Mouse (Mus musculus): ENCODE measurements around the gene Chchd6.

Chchd6 gene

DNA sequence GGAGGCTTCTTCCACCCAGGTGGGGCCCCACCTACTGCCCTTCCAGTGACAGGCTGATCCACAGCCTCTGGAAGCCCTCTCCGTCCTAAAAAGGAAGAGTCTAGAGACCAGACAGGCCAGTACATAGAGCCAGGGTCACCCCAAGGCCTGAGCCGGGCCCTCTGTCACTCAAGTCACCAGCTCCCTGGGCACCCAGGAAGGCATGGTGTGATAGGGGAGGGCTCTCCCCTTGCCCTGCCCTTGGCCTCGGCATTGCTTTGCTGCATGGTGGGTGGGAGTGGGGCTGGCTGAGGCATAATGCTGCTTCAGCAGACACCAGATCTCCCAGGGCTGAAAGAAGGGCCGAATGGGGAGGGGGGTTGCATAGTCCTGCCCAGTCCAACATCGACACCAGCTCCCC, 241.4 kb downstream of the Chchd6 start:
- DNase-seq, result no peak

DNA sequence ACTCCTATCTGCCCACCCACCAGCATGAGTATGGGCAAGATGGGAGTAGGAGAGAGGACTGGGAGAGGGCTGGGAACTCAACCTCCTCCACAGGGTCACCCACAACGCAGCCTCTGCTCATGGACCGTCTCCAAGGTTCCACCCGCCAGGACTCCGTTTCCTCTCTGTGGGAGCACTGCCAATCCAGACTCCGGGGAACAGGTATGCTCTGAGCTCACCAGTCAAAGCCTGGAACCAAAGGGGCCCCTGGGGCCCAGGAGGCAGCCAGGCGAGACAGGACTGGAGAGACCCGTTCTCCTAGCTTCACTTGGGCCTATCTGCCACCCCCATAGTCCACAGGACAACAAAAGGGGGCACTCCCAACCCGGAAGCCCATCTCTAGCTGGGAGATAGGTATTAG, 242.4 kb downstream of the Chchd6 start:
- peak; percentile 67 for DNase-seq

DNA sequence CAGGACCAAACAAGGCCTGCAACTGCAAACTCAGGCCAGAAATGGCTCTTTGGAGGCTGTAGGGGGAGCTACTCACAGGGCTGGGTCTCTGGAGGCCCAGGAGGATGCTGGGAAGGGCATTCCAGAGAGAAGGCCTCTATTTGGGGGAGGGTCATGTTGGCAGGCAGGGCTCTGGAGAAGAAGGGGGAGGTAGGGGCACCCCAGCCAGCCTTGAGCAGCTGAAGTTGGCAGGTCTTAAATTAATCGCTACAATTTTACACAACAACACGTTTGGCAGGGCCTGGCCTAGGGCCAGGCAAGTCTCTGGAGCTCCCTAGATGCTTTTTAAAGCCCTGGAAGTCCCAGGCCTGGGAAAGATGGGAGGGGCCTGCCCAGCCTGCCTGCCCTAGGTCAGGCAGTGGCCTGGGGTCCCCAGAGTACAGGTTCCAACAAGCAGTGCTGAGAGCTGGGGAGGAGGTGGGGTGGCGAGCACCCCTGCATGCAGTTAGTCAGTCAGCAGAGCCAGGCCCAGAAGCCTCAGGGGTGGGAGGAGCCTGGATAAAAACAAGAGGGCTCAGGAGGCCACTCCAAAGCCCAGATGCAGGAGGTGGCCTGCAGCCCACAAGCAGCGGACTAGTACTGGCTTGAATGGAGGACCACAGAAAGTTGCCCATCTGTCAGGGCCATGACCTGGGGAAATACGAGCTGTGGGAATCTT, 243.9 kb downstream of the Chchd6 start:
- peak; percentile 70 for DNase-seq

DNA sequence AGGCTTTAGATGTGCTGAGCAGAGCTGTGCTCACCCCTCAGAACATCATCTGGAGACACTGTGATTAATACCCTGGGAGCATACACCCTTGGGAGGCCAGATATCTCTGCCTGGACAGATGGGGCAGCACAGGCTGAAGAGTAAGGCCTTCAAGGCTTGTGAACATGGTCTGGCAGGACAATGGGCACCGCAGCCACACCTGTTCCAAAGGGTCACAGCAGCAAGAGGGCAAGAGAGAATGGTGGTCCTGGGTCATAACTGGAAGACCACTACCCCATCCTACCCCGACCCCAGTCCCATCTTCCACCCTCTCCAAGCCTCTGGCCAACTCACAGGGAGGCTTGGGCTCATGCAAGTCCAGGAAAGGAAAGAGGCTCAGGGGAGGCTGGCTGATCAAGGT, 244.9 kb downstream of the Chchd6 start:
- no peak for DNase-seq

DNA sequence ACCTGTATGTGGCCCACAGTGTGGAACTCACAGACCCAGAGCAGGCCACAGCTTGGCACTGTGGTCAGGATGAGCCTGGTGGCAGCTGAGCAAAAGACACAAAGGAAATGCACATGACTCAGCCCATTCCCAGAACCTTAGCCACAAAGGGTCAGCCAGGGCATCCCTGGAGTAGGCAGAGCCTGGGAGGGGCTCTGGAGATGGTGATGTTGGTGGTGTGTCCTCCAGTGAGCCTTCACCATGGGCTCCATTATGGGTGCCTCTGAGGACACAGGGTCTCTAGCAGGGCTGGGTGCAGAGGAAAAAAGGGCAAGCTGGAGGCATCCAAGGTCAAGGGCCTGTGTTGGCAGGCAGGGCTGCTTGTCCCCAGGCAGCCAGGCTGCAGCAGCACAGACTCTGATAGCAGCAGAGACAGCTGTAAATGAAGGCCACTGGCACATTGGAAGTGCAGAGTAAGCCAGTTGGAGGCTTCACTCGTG, 245.4 kb downstream of the Chchd6 start:
- no peak for DNase-seq

DNA sequence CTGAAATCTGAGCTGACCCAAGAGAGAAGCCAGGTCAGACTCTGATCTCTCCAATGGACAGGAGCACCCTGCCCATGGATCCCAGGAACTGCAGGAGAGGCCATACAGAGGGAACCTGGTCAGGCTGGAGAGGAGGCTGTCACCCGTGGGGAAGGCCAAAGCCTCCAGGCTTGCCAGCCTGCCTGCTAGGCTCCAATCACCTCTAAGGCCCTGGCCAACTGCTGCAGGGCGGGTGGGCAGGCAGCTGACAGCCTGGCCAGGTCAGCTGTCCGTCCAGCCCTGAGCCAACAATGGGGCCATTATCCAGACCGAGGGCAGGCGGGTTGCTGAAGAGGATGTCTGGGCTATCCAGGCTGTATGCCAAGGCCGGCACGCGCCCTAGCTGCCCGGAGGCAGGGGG, 247.1 kb downstream of the Chchd6 start:
- no peak for DNase-seq

DNA sequence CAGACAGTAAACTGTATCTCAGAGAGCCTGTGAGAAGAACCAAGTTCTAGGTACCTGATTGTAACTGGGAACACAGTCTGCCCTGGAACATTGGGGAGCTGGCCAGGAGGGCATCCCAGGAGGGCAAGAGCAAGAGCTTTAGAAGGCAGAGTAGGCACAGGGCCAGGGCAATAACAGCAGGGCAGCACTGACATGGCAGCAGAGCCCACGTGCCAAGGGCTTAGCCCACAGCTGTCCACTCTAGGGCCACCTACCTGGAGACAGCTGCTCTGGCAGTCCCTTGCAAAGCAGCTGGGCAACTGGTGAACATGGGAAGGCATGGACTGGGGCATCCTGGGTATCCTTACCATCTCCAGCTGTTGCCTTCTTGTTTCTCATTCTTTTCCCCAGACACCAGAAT, 247.7 kb downstream of the Chchd6 start:
- no peak for DNase-seq

DNA sequence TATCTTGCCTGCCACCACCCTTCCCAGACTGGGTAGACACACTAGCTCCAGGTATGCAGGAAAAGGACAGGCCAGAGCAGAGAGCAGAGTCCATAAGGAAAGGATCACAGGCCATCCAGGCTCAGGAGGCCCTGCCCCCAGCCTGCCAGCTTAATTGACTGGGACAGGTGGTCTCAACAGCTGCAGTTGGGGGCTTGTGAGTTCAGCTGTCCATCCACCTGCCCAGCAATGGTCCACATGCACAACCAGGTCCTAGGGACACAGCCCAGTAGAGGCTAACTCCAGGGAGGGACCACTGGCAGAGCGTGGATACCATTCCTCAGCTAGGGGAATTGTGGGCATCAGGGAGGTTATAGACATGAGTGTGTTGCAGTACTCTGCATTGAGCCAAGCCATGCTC, 249.6 kb downstream of the Chchd6 start:
- DNase-seq, result no peak

DNA sequence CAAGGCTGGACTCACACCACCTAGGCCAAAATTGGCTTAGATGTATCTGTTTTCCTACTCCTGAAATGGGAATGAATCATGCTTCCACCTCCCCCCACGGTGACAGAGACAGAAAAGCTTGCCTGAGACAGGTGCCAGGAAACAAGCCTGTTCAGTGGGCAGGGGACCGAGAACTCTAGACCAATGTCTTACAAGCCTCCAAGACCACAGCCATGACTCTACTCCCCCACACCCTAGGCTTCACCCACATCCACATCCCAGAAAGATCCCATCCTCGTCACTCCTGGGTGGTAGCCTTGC, 250.0 kb downstream of the Chchd6 start:
- DNase-seq, result no peak

DNA sequence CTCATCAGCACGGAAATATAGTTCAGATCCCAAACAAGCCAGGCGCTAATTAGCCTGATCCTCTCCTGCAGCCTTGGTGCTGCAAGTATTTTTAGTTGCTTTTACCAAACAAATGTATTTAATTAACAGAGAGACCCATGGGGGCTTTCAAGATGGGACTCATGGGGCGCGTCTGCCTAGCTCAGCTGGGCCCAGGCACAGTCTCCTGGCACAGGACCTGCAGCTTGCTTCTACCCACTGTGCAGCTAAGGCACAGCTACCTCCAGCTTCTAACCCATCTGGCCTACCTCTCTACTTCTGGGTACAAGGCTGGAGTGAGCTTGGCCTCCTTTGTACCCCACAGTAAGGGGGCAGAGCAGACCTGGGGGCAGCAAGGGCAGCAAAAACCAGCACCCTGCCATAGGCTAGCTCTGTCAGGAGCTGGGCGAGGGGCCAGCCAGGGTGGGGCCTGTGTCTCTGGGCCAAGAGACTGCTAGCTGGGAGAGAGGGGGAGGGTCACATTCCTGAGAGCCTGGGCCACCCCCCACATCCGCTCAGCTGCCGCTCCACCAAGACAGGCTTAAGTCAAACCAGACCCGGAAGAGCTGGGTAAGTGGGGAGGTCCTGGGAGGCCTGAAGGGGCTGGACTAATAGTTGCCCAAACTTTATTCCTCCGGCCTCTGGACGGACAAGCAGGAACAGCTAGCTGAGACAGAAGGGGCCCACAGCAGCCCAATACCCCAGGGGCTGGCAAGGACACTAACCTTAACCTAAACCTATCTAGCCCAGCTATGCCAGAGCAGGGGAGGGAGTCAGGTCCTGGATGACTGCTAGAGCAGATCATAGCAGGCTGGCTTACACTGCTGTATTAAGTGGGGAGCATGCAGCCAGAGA, 250.6 kb downstream of the Chchd6 start:
- DNase-seq, result peak; percentile 92

DNA sequence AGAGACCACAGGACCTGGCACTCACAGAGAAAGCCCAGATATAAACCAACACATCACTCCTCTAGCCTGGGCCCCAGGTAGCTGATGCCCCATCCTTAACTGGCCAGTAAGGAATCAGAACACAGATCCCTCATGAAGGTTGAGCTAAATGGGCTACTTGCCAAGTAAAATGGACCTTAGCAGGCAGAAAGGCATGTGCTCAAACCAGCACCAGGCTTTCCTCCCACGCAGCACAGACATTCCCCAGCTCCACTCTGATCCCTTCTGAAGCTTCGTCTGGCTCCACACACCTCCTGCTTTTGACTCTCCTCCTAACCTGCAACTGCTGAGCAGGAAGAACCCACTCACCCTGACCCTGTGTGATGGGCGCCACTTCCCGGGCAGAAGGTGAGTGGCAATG, 253.5 kb downstream of the Chchd6 start:
- no peak for DNase-seq

DNA sequence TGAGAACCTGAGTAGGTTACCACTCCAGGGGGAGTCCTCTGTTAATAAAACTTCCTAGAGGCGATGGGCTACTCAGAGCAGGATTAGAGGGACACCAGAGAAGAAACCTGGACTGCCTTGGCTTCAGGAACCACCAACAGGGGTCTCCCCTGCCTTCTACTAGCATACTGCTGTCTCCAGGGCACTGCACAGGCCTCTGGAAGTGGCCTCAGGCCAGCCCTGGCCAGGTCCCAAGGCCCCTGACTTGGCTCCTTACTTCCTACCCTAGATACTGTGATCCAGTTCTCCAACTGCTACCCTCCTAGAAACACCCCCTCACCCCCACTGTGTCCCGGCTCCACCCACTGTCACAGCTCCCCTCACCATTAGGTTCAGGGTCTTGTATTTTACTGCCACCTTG, 256.0 kb downstream of the Chchd6 start:
- DNase-seq, result peak; percentile 39

DNA sequence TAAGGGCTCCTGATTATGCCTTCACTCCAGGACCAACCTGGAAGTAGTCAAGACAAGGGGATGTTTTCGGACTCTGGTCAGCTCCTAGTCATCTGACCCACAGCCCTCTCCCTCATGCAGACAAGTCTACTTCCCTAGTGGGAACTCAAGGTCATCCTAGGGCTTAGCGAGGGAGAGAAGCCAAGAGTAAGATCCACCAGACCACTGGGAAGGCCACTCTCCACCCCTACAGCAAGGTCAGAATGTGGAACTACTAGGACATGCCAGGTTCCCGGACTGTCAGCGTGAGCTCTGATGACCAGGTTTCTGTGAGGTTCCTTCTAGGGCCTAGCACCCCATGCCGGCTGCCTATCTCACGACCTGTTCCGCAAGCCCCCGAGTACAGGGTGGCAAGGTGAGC, 256.7 kb downstream of the Chchd6 start:
- DNase-seq, result no peak

DNA sequence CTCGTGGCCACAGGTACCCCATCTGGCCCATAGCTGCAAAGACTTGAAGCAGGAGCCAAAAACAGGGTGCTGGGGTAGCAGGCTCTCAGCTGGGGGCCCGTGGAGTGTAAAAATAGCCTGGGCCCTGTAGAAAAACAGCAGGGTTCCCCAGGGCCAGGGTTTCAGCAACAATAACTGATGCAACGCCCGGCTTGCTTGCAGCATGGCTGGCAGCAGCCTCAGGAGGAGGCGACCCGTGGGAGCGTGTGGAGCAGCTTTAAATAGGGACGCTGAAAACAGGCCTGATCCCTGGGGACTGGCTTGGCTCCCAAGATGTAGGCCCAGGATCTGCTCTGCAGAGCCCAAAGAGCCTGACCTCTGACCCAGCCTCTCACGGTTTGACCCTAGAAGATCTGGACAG, 257.9 kb downstream of the Chchd6 start:
- no peak for DNase-seq

DNA sequence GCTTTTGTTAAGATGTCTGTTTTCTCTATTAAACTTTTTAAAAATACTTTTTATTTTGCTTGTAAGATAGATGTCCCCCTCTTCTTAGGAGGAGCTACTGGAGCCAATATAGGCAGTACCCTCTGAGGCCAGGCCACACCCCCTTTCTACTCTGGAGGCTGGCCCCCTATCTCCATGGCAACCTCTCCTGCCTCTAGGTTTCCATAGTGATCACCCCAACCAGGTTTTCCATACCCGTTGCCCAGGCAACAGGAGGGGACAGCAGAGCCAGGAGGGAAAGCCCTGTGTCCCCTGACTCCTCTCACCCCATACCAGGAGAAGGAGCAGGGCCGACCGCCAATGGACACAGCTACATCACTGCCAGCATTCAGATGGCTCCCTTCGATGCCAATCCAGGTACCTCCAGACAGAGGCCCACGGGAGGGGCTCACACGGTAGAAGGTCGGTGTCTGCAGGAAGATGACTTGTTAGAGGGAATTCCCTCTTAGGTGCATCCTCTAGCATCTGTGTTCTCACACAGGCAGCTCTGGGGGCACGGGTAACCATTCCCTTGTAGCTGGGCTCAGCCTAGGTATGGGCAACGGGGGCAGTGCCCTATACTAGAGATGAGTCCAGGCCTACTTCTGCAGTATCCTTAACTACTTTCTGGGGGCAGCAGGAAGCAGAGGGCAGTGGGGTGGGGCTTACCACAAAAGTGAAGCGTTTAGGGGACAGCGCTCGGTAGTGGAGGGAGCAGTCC, 261.3 kb downstream of the Chchd6 start:
- DNase-seq, result no peak

Measured in kidney, adult 9 months (tissue).